Mouse (Mus musculus) urinary bladder, postnatal 10 days (tissue): ENCODE measurements around the gene Hoxc5.

Source experiments
- DNase-seq: peaks from one replicate; pipeline ENCODE4 v3.0.0; 2022; ENCODE audit warnings: low spot score

The Hoxc5 gene

GRCm38 (mm10) chr15:102967511-102968397 is 511 bp downstream of the Hoxc5 start:
- no peak for DNase-seq

- no peak for DNase-seq
Observed at GRCm38 (mm10) chr15:102969296-102969695, 2.1 kb downstream of the Hoxc5 start.

- DNase-seq: no peak
Observed at GRCm38 (mm10) chr15:102970740-102971139, 3.5 kb downstream of the Hoxc5 start.

GRCm38 (mm10) chr15:102972254-102972653 is 5.0 kb downstream of the Hoxc5 start:
- no peak for DNase-seq

GRCm38 (mm10) chr15:102972753-102973152 is 5.5 kb downstream of the Hoxc5 start:
- DNase-seq: no peak

GRCm38 (mm10) chr15:102975034-102975433 is 7.8 kb downstream of the Hoxc5 start:
- DNase-seq: no peak

- no peak for DNase-seq
Observed at GRCm38 (mm10) chr15:102975688-102976111, 8.5 kb downstream of the Hoxc5 start.

- no peak for DNase-seq
Observed at GRCm38 (mm10) chr15:102976171-102976570, 8.9 kb downstream of the Hoxc5 start, which contains the start of gene Hoxc9. Hoxc9 (plus strand) TSS chr15:102976439.

- DNase-seq: no peak
Observed at GRCm38 (mm10) chr15:102976631-102977422, 9.6 kb downstream of the Hoxc5 start.

GRCm38 (mm10) chr15:102977423-102977974 is 10.3 kb downstream of the Hoxc5 start:
- no peak for DNase-seq

- DNase-seq: no peak
Observed at GRCm38 (mm10) chr15:102978615-102979515, 11.6 kb downstream of the Hoxc5 start.

- no peak for DNase-seq
Observed at GRCm38 (mm10) chr15:102979936-102980335, 12.7 kb downstream of the Hoxc5 start.

- no peak for DNase-seq
Observed at GRCm38 (mm10) chr15:102980352-102980751, 13.1 kb downstream of the Hoxc5 start.

- no peak for DNase-seq
Observed at GRCm38 (mm10) chr15:102980912-102981311, 13.7 kb downstream of the Hoxc5 start.

GRCm38 (mm10) chr15:102981379-102982288 is 14.4 kb downstream of the Hoxc5 start:
- DNase-seq: no peak

GRCm38 (mm10) chr15:102983716-102984115 is 16.5 kb downstream of the Hoxc5 start:
- DNase-seq: no peak

GRCm38 (mm10) chr15:102984521-102984920 is 17.3 kb downstream of the Hoxc5 start:
- no peak for DNase-seq

GRCm38 (mm10) chr15:102984925-102985324 is 17.7 kb downstream of the Hoxc5 start:
- no peak for DNase-seq

GRCm38 (mm10) chr15:102987124-102987833 is 20.0 kb downstream of the Hoxc5 start:
- peak; percentile 85 for DNase-seq

GRCm38 (mm10) chr15:102988078-102988477 is 20.8 kb downstream of the Hoxc5 start:
- DNase-seq: no peak
